ENCODE assay signal across 30 mouse cellular contexts in the genomic region with DNA sequence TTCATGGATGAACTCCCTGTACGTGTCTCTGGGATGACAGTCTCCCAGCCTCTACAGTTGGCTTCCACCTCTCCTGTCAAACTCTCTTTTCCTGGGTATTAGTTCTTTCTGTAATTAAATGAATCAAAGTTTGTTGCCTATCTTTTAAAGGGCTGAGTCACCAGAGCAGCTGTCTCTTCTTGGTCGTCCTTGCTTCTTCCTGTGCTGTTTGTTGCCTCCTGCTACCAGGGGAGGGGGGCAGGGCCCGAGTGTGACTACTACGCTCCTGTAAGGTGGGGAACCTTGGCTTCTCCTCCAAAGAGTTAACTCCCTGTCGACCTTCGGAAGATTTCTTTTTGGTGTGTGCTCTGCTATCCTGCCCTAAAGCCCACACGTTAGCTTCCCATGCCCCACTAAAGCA.
DNase-seq lines count a peak whose midpoint lies in the region; ATAC-seq and TF ChIP-seq lines count a peak whose summit lies in the region.
"Had no signal": no experiment of that assay in that cellular context is flagged by ENCODE, and none has a peak within 500 bp of the region (broad histone marks: within the 10 kb centered on the region; RNA-seq: fewer than 3 reads in every experiment).

No protein-coding gene starts in this region.

- ATAC-seq in embryonic facial prominence, embryonic 15.5 days (ENCODE audit: insufficient number of reproducible peaks, low FRiP score, low TSS enrichment, low read depth) = no peak
- no peak for ATAC-seq in monocyte, adult 5-6 weeks (replicated peaks; ENCODE audit: insufficient number of reproducible peaks, low FRiP score, low TSS enrichment, poor library complexity, severe bottlenecking)
- ATAC-seq: forebrain, embryonic 16.5 days; hindbrain, embryonic 16.5 days; intestine, embryonic 15.5 days; midbrain, embryonic 16.5 days; Patski had no signal

- no peak for DNase-seq in embryonic facial prominence, embryonic 10.5 days (ENCODE audit: low spot score)
- peak; percentile 45 for DNase-seq in adrenal gland, postnatal 10 days
- no peak for DNase-seq in gastrocnemius, postnatal 25 days
- no peak for DNase-seq in thymus, adult 18-20 months
- DNase-seq: cerebellum, adult 2 months; cerebellum, postnatal 25 days; kidney, adult 2 months; kidney, postnatal 4 days; liver, embryonic 13.5 days; lung, adult 2 months; lung, postnatal 14 days; right cerebral cortex, adult 18-20 months; spleen, adult 18-20 months; thymus, postnatal 4 days had no signal

- H3K4me1 ChIP-seq in embryonic facial prominence, embryonic 15.5 days = peaks cover 8% of the 10 kb centered on the region
- peaks cover 10% of the 10 kb centered on the region for H3K4me1 ChIP-seq in embryonic facial prominence, embryonic 10.5 days
- H3K4me1 ChIP-seq: forebrain, embryonic 10.5 days; liver, embryonic 13.5 days had no signal

- no peak overlapping the region for H3K4me2 ChIP-seq in embryonic facial prominence, embryonic 15.5 days (replicated peaks)
- peak overlapping the region; percentile 54 for H3K4me2 ChIP-seq in myocyte (ENCODE audit: low read depth)
- H3K4me2 ChIP-seq: embryonic facial prominence, embryonic 12.5 days; heart, embryonic 13.5 days; intestine, embryonic 15.5 days; limb, embryonic 15.5 days; liver, embryonic 13.5 days had no signal

- H3K79me3 ChIP-seq in C2C12 (ENCODE audit: low read depth) = no peaks in the 10 kb centered on the region

- no peaks in the 10 kb centered on the region for H3K27me3 ChIP-seq in embryonic facial prominence, embryonic 15.5 days
- no peaks in the 10 kb centered on the region for H3K27me3 ChIP-seq in embryonic facial prominence, embryonic 10.5 days (replicated peaks; ENCODE audit: low read depth, poor library complexity, severe bottlenecking)
- H3K27me3 ChIP-seq in C2C12 (ENCODE audit: control insufficient read depth, insufficient read depth, insufficient read length) (no peaks in the 10 kb centered on the region), myocyte (ENCODE audit: control insufficient read depth, insufficient read depth, insufficient read length) (no peaks in the 10 kb centered on the region)
- H3K27me3 ChIP-seq: embryonic facial prominence, embryonic 12.5 days; heart, embryonic 13.5 days; intestine, embryonic 15.5 days; limb, embryonic 15.5 days; liver, embryonic 13.5 days; Patski had no signal

- H3K36me3 ChIP-seq in embryonic facial prominence, embryonic 15.5 days = no peaks in the 10 kb centered on the region
- peaks cover 3% of the 10 kb centered on the region; the same call in 1 of the 2 replicates for H3K36me3 ChIP-seq in embryonic facial prominence, embryonic 10.5 days (replicated peaks)
- no peaks in the 10 kb centered on the region for H3K36me3 ChIP-seq in C2C12 (ENCODE audit: control insufficient read depth, insufficient read depth)
- no peaks in the 10 kb centered on the region for H3K36me3 ChIP-seq in myocyte (ENCODE audit: control insufficient read depth, insufficient read depth)
- H3K36me3 ChIP-seq: embryonic facial prominence, embryonic 12.5 days; forebrain, embryonic 10.5 days; intestine, embryonic 15.5 days; liver, embryonic 13.5 days had no signal

- H3K9me3 ChIP-seq in embryonic facial prominence, embryonic 15.5 days (replicated peaks) = no peaks in the 10 kb centered on the region
- H3K9me3 ChIP-seq in embryonic facial prominence, embryonic 10.5 days = no peaks in the 10 kb centered on the region
- H3K9me3 ChIP-seq: embryonic facial prominence, embryonic 12.5 days; forebrain, embryonic 10.5 days; G1E; heart, embryonic 13.5 days; intestine, embryonic 15.5 days; limb, embryonic 10.5 days; limb, embryonic 15.5 days; liver, embryonic 13.5 days had no signal

- no peak for TF ChIP-seq POLR2A in myocyte (IDR thresholded peaks at IDR 0.05; ENCODE audit: insufficient read length, low read depth)

- H3K4me3 ChIP-seq in embryonic facial prominence, embryonic 15.5 days (replicated peaks) = no peak overlapping the region
- H3K4me3 ChIP-seq in embryonic facial prominence, embryonic 10.5 days = no peak overlapping the region
- no peak overlapping the region for H3K4me3 ChIP-seq in C2C12 (ENCODE audit: insufficient read depth, poor library complexity, severe bottlenecking)
- H3K4me3 ChIP-seq in myocyte = no peak overlapping the region
- H3K4me3 ChIP-seq: embryonic facial prominence, embryonic 12.5 days; forebrain, embryonic 10.5 days; heart, embryonic 13.5 days; intestine, embryonic 15.5 days; limb, embryonic 10.5 days; limb, embryonic 15.5 days; liver, embryonic 13.5 days had no signal

- H3ac ChIP-seq in C2C12 (ENCODE audit: control insufficient read depth, insufficient read length, low read depth) (no peak overlapping the region), myocyte (ENCODE audit: control insufficient read depth, insufficient read length) (no peak overlapping the region)

- 62% methylated on average over 7 of the region's 7 CpGs for WGBS in embryonic facial prominence, embryonic 15.5 days
- WGBS in embryonic facial prominence, embryonic 10.5 days = 72% methylated on average over 7 of the region's 7 CpGs

- H3K79me2 ChIP-seq in C2C12 (ENCODE audit: control insufficient read depth, insufficient read depth) = no peaks in the 10 kb centered on the region
- no peaks in the 10 kb centered on the region for H3K79me2 ChIP-seq in myocyte (ENCODE audit: control insufficient read depth, insufficient read depth)

- TF ChIP-seq CTCF in C2C12 (IDR thresholded peaks at IDR 0.05; ENCODE audit: control insufficient read depth, insufficient read depth, insufficient read length) = no peak

- 0 out of 2 replicates have a peak overlapping the region, but pooled peaks have one; percentile 35 for H3K27ac ChIP-seq in embryonic facial prominence, embryonic 15.5 days (replicated peaks)
- H3K27ac ChIP-seq in embryonic facial prominence, embryonic 10.5 days (replicated peaks) = no peak overlapping the region
- H3K27ac ChIP-seq: embryonic facial prominence, embryonic 12.5 days; forebrain, embryonic 10.5 days; heart, embryonic 13.5 days; intestine, embryonic 15.5 days; kidney, postnatal 0 days; limb, embryonic 10.5 days; limb, embryonic 15.5 days; liver, embryonic 13.5 days had no signal

- no peak overlapping the region for H3K9ac ChIP-seq in embryonic facial prominence, embryonic 15.5 days
- H3K9ac ChIP-seq: embryonic facial prominence, embryonic 12.5 days; heart, embryonic 13.5 days; intestine, embryonic 15.5 days; limb, embryonic 15.5 days; liver, embryonic 13.5 days had no signal

TF ChIP-seq in C2C12, 6 proteins besides CTCF, POLR2A, EP300 and RAD21:
- TF ChIP-seq MAX (IDR thresholded peaks at IDR 0.05) (no peak), FOSL1 (IDR thresholded peaks at IDR 0.05; ENCODE audit: insufficient read depth, low read length, poor library complexity, severe bottlenecking) (no peak), CEBPB (IDR thresholded peaks at IDR 0.05; ENCODE audit: low read depth) (no peak), MYOD1 (IDR thresholded peaks at IDR 0.05; ENCODE audit: control insufficient read depth, insufficient read length, low read depth) (peak; percentile 79)
TF ChIP-seq in C2C12: peak in this region for 1.

TF ChIP-seq in myocyte, 11 proteins besides CTCF, POLR2A, EP300 and RAD21:
- no peak for TF ChIP-seq TCF3 (IDR thresholded peaks at IDR 0.05; ENCODE audit: insufficient read length, low read depth)
- TF ChIP-seq POLR2AphosphoS2 (IDR thresholded peaks at IDR 0.05; ENCODE audit: insufficient read length, low read depth) = no peak
- no peak for TF ChIP-seq CEBPB (IDR thresholded peaks at IDR 0.05; ENCODE audit: insufficient read depth, poor library complexity, severe bottlenecking)
- TF ChIP-seq E2F4 (IDR thresholded peaks at IDR 0.05; ENCODE audit: insufficient read depth) = no peak
- peak in 2 of 3 experiments; percentile 52 to 77 for TF ChIP-seq MYOD1 (IDR thresholded peaks at IDR 0.05; ENCODE audit: control insufficient read depth in 1 of 3, insufficient read length in 2 of 3, low read depth in 2 of 3)
- no peak for TF ChIP-seq TCF12 (IDR thresholded peaks at IDR 0.05; ENCODE audit: insufficient read depth, poor library complexity, severe bottlenecking)
- no peak for TF ChIP-seq REST (IDR thresholded peaks at IDR 0.05; ENCODE audit: insufficient read depth, insufficient read length)
- no peak for TF ChIP-seq MAX (IDR thresholded peaks at IDR 0.05; ENCODE audit: low read depth)
- TF ChIP-seq MYOG (IDR thresholded peaks at IDR 0.05; ENCODE audit: control insufficient read depth in 1 of 3, insufficient read depth in 1 of 3, insufficient read length in 2 of 3, low read depth in 2 of 3) = peak in 2 of 3 experiments; percentile 38 to 61
- no peak for TF ChIP-seq USF1 (IDR thresholded peaks at IDR 0.05; ENCODE audit: low read depth)
